Mouse (Mus musculus): ENCODE results near the gene Pgp. TPM values are rescaled to one million over a fixed set of nuclear protein-coding genes. Genes with fewer than 3 reads are reported as not detected.

The Pgp gene
- polyA plus RNA-seq, 1 experiment from 2014 or later: 42.5 TPM

- H3K27me3 ChIP-seq (replicated peaks; ENCODE audit: insufficient read depth, low read length): no peaks in the 10 kb centered on the region
- H3K9ac ChIP-seq (replicated peaks; ENCODE audit: low read depth): no peak within 1 kb of the TSS
- ATAC-seq (no peak), DNase-seq (ENCODE audit: low spot score) (no peak)
- peaks cover 40% of the 10 kb centered on the region for H3K36me3 ChIP-seq (ENCODE audit: insufficient read depth, low read length)
- H3K9me3 ChIP-seq (ENCODE audit: low read length): no peaks in the 10 kb centered on the region
- no peak within 1 kb of the TSS for H3K27ac ChIP-seq (ENCODE audit: low read length)
- no peak within 1 kb of the TSS for H3K4me2 ChIP-seq (replicated peaks; ENCODE audit: low read depth, low read length)
- 69% methylated on average over 7 of the region's 7 CpGs for WGBS
- TF ChIP-seq EP300 (IDR thresholded peaks at IDR 0.05): no peak
- H3K4me1 ChIP-seq (ENCODE audit: insufficient read depth, low read depth, low read length): no peaks in the 10 kb centered on the region
- no peak within 1 kb of the TSS for H3K4me3 ChIP-seq (ENCODE audit: low read depth, low read length)
Measured at GRCm38 (mm10) chr17:24442632-24443155, 27.5 kb upstream of the Pgp start, which contains the start of gene Dnase1l2. Gene Dnase1l2, minus strand, starts transcription at chr17:24443105.

GRCm38 (mm10) chr17:24443409-24443808 is 26.8 kb upstream of the Pgp start:
- H3K36me3 ChIP-seq (ENCODE audit: insufficient read depth, low read length): peaks cover 37% of the 10 kb centered on the region
- DNase-seq (ENCODE audit: low spot score): no peak
- no peaks in the 10 kb centered on the region for H3K27me3 ChIP-seq (replicated peaks; ENCODE audit: insufficient read depth, low read length)
- H3K9me3 ChIP-seq (ENCODE audit: low read length): no peaks in the 10 kb centered on the region
- TF ChIP-seq CTCF (IDR thresholded peaks at IDR 0.05) (no peak), EP300 (IDR thresholded peaks at IDR 0.05) (no peak)
- H3K4me2 ChIP-seq (replicated peaks; ENCODE audit: low read depth, low read length): no peak overlapping the region
- H3K4me1 ChIP-seq (ENCODE audit: insufficient read depth, low read depth, low read length): no peaks in the 10 kb centered on the region
- WGBS: 77% methylated on average over 4 of the region's 4 CpGs
- no peak overlapping the region for H3K4me3 ChIP-seq (ENCODE audit: low read depth, low read length)
- no peak for ATAC-seq
- H3K9ac ChIP-seq (replicated peaks; ENCODE audit: low read depth): no peak overlapping the region
- no peak overlapping the region for H3K27ac ChIP-seq (ENCODE audit: low read length)

GRCm38 (mm10) chr17:24446590-24446989 is 23.6 kb upstream of the Pgp start:
- Histone ChIP-seq H3K36me3 (ENCODE audit: insufficient read depth, low read length) (peaks cover 38% of the 10 kb centered on the region), H3K27me3 (replicated peaks; ENCODE audit: insufficient read depth, low read length) (no peaks in the 10 kb centered on the region), H3K9ac (replicated peaks; ENCODE audit: low read depth) (no peak overlapping the region), H3K4me2 (replicated peaks; ENCODE audit: low read depth, low read length) (no peak overlapping the region), H3K9me3 (ENCODE audit: low read length) (no peaks in the 10 kb centered on the region), H3K4me1 (ENCODE audit: insufficient read depth, low read depth, low read length) (no peaks in the 10 kb centered on the region), H3K4me3 (ENCODE audit: low read depth, low read length) (no peak overlapping the region), H3K27ac (ENCODE audit: low read length) (no peak overlapping the region)
- 93% methylated on average over 8 of the region's 8 CpGs for WGBS
- TF ChIP-seq CTCF (IDR thresholded peaks at IDR 0.05): no peak
- no peak for TF ChIP-seq EP300 (IDR thresholded peaks at IDR 0.05)
- DNase-seq (ENCODE audit: low spot score): no peak
- ATAC-seq: no peak

GRCm38 (mm10) chr17:24449507-24449906 is 20.7 kb upstream of the Pgp start:
- no peak for ATAC-seq
- Histone ChIP-seq H3K9me3 (ENCODE audit: low read length) (no peaks in the 10 kb centered on the region), H3K4me1 (ENCODE audit: insufficient read depth, low read depth, low read length) (no peaks in the 10 kb centered on the region), H3K9ac (replicated peaks; ENCODE audit: low read depth) (no peak overlapping the region), H3K4me3 (ENCODE audit: low read depth, low read length) (no peak overlapping the region), H3K27me3 (replicated peaks; ENCODE audit: insufficient read depth, low read length) (no peaks in the 10 kb centered on the region), H3K36me3 (ENCODE audit: insufficient read depth, low read length) (peaks cover 30% of the 10 kb centered on the region), H3K27ac (ENCODE audit: low read length) (no peak overlapping the region), H3K4me2 (replicated peaks; ENCODE audit: low read depth, low read length) (no peak overlapping the region)
- DNase-seq (ENCODE audit: low spot score): no peak
- TF ChIP-seq CTCF (IDR thresholded peaks at IDR 0.05): no peak
- no peak for TF ChIP-seq EP300 (IDR thresholded peaks at IDR 0.05)
- 95% methylated on average over 6 of the region's 6 CpGs for WGBS

GRCm38 (mm10) chr17:24451220-24451619 is 19.0 kb upstream of the Pgp start:
- Histone ChIP-seq H3K36me3 (ENCODE audit: insufficient read depth, low read length) (peaks cover 15% of the 10 kb centered on the region; the same call in 1 of the 2 replicates), H3K9ac (replicated peaks; ENCODE audit: low read depth) (no peak overlapping the region), H3K4me2 (replicated peaks; ENCODE audit: low read depth, low read length) (no peak overlapping the region), H3K27me3 (replicated peaks; ENCODE audit: insufficient read depth, low read length) (no peaks in the 10 kb centered on the region), H3K4me3 (ENCODE audit: low read depth, low read length) (no peak overlapping the region), H3K4me1 (ENCODE audit: insufficient read depth, low read depth, low read length) (no peaks in the 10 kb centered on the region), H3K27ac (ENCODE audit: low read length) (no peak overlapping the region), H3K9me3 (ENCODE audit: low read length) (no peaks in the 10 kb centered on the region)
- WGBS: 97% methylated on average over 6 of the region's 6 CpGs
- no peak for DNase-seq (ENCODE audit: low spot score)
- no peak for TF ChIP-seq CTCF (IDR thresholded peaks at IDR 0.05)
- no peak for TF ChIP-seq EP300 (IDR thresholded peaks at IDR 0.05)
- ATAC-seq: no peak

GRCm38 (mm10) chr17:24453372-24453771 is 16.8 kb upstream of the Pgp start:
- DNase-seq (ENCODE audit: low spot score) (peak; percentile 27), ATAC-seq (no peak)
- TF ChIP-seq EP300 (IDR thresholded peaks at IDR 0.05): no peak
- no peak for TF ChIP-seq CTCF (IDR thresholded peaks at IDR 0.05)
- Histone ChIP-seq H3K9ac (replicated peaks; ENCODE audit: low read depth) (no peak overlapping the region), H3K4me1 (ENCODE audit: insufficient read depth, low read depth, low read length) (no peaks in the 10 kb centered on the region), H3K4me2 (replicated peaks; ENCODE audit: low read depth, low read length) (no peak overlapping the region), H3K4me3 (ENCODE audit: low read depth, low read length) (no peak overlapping the region), H3K36me3 (ENCODE audit: insufficient read depth, low read length) (0 out of 2 replicates have a peak, but pooled peaks cover 9% of the 10 kb centered on the region), H3K27me3 (replicated peaks; ENCODE audit: insufficient read depth, low read length) (no peaks in the 10 kb centered on the region), H3K27ac (ENCODE audit: low read length) (no peak overlapping the region), H3K9me3 (ENCODE audit: low read length) (no peaks in the 10 kb centered on the region)
- 70% methylated on average over 2 of the region's 2 CpGs for WGBS

All from lung, postnatal 0 days (tissue).